Mouse (Mus musculus): ENCODE measurements at regions not wholly inside any gene's neighbourhood (a gene's known extent, or its start where the extent isn't known, plus 50 kb on each side); places are given as distances from the start of the nearest gene placed in this dataset.
A peak's percentile ranks its signal among the peaks of the same experiment; 100 is the strongest.

DNA sequence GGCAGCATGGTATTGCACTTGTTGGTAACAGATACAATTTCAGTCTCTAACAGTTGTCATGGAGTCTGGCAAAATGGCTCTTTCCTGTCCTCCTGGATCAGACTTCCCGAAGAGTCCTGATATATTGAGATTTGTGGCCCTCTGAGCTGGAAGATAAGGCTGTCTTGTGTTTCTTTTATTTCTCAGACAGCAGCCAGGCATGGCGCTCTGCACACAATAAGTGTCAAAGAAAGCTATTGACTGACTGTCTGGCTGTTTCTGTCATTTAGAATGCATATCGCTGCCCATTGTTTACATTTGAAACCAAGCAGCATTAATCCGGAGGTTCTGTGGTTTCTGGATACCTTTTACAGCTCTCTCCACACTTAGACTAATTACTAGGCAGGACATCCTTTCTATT lies 402.8 kb downstream of the Rprm start:
- no peak overlapping the region for H3K4me2 ChIP-seq (ENCODE audit: low read depth, low read length, poor library complexity, severe bottlenecking)
- no peak for DNase-seq (ENCODE audit: low spot score)

DNA sequence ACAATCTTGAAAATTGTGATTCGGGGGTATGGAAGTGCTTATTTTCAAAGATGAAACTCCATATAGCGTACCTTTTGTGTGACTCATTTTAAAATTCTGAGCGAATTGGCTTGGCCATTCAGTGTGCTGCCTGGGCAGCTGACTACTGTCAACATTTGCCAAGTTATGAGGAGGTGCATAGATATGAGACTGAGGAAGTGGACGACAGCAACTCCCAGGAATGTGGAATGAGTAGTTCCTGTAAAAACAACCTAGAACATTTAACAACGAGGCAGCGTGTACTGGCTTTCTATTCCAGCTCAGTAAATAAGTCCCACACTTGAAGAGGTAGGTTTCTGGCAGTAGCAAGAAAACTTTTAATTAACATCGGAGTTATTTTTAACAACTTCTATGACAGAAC lies 398.1 kb downstream of the Rprm start:
- no peak for ATAC-seq (ENCODE audit: low FRiP score)
- Histone ChIP-seq H3K27ac (ENCODE audit: low read depth, low read length) (no peak overlapping the region), H3K4me3 (ENCODE audit: low read depth, low read length) (no peak overlapping the region), H3K36me3 (ENCODE audit: insufficient read depth, low read length) (no peaks in the 10 kb centered on the region), H3K4me1 (ENCODE audit: insufficient read depth, low read length) (no peaks in the 10 kb centered on the region), H3K9me3 (ENCODE audit: low read length) (no peaks in the 10 kb centered on the region), H3K4me2 (ENCODE audit: low read depth, low read length, poor library complexity, severe bottlenecking) (no peak overlapping the region), H3K9ac (replicated peaks; ENCODE audit: low read length, poor library complexity, severe bottlenecking) (no peak overlapping the region), H3K27me3 (ENCODE audit: insufficient read depth, low read length) (no peaks in the 10 kb centered on the region)
- WGBS, result 90% methylated on average over 7 of the region's 7 CpGs
- DNase-seq (ENCODE audit: low spot score), result no peak
- TF ChIP-seq CTCF (IDR thresholded peaks at IDR 0.05), result no peak

More for the DNA sequence above, 402.8 kb downstream of the Rprm start:
- H3K36me3 ChIP-seq (ENCODE audit: insufficient read depth, low read length), result no peaks in the 10 kb centered on the region
- no peaks in the 10 kb centered on the region for H3K27me3 ChIP-seq (ENCODE audit: insufficient read depth, low read length)
- no peaks in the 10 kb centered on the region for H3K9me3 ChIP-seq (ENCODE audit: low read length)
- no peak for ATAC-seq (ENCODE audit: low FRiP score)
- no peak overlapping the region for H3K27ac ChIP-seq (ENCODE audit: low read depth, low read length)
- no peak for TF ChIP-seq CTCF (IDR thresholded peaks at IDR 0.05)
- 16% methylated on average over 4 of the region's 4 CpGs for WGBS
- H3K9ac ChIP-seq (replicated peaks; ENCODE audit: low read length, poor library complexity, severe bottlenecking), result no peak overlapping the region
- H3K4me3 ChIP-seq (ENCODE audit: low read depth, low read length), result no peak overlapping the region
- no peaks in the 10 kb centered on the region for H3K4me1 ChIP-seq (ENCODE audit: insufficient read depth, low read length)

GRCm38 (mm10) chr2:53689223-53689880 lies 396.0 kb downstream of the Rprm start:
- Histone ChIP-seq H3K36me3 (ENCODE audit: insufficient read depth, low read length) (no peaks in the 10 kb centered on the region), H3K4me3 (ENCODE audit: low read depth, low read length) (no peak overlapping the region), H3K4me1 (ENCODE audit: insufficient read depth, low read length) (no peaks in the 10 kb centered on the region), H3K27me3 (ENCODE audit: insufficient read depth, low read length) (no peaks in the 10 kb centered on the region), H3K27ac (ENCODE audit: low read depth, low read length) (no peak overlapping the region), H3K9ac (replicated peaks; ENCODE audit: low read length, poor library complexity, severe bottlenecking) (no peak overlapping the region), H3K4me2 (ENCODE audit: low read depth, low read length, poor library complexity, severe bottlenecking) (no peak overlapping the region), H3K9me3 (ENCODE audit: low read length) (no peaks in the 10 kb centered on the region)
- DNase-seq (ENCODE audit: low spot score) (peak; percentile 19), ATAC-seq (ENCODE audit: low FRiP score) (no peak)
- WGBS, result 17% methylated on average over 3 of the region's 3 CpGs
- peak; percentile 39 for TF ChIP-seq CTCF (IDR thresholded peaks at IDR 0.05)

DNA sequence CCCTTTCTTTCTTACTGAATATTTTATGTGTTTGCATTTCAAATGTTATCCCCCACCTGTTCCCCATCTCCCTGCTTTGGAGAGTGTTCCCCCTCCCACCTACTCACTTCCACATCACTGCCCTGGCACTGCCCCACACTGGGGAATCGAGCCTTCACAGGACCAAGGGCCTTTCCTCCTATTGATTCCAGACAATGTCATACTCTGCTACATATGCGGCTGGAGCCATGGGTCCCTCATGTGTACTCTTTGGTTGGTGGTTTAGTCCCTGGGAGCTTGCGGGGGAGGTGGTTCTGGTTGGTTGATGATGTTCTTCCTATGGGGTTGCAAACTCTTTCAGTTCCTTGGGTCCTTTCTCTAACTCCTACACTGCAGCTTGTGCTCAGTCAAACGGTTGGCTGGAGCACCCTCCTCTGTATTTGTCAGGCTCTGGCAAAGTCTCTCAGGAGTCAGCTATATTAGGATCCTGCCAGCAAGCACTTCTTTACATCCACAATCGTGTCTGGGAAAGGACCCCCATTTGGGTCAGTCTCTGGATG lies 393.7 kb downstream of the Rprm start:
- DNase-seq (ENCODE audit: low spot score) (no peak), ATAC-seq (ENCODE audit: low FRiP score) (no peak)
- Histone ChIP-seq H3K4me3 (ENCODE audit: low read depth, low read length) (no peak overlapping the region), H3K36me3 (ENCODE audit: insufficient read depth, low read length) (no peaks in the 10 kb centered on the region), H3K9me3 (ENCODE audit: low read length) (no peaks in the 10 kb centered on the region), H3K9ac (replicated peaks; ENCODE audit: low read length, poor library complexity, severe bottlenecking) (no peak overlapping the region), H3K27ac (ENCODE audit: low read depth, low read length) (no peak overlapping the region), H3K4me1 (ENCODE audit: insufficient read depth, low read length) (no peaks in the 10 kb centered on the region), H3K4me2 (ENCODE audit: low read depth, low read length, poor library complexity, severe bottlenecking) (no peak overlapping the region), H3K27me3 (ENCODE audit: insufficient read depth, low read length) (no peaks in the 10 kb centered on the region)
- 66% methylated on average over 5 of the region's 5 CpGs for WGBS
- no peak for TF ChIP-seq CTCF (IDR thresholded peaks at IDR 0.05)

GRCm38 (mm10) chr2:53711213-53711612 lies 374.1 kb downstream of the Rprm start:
- Histone ChIP-seq H3K27me3 (ENCODE audit: insufficient read depth, low read length) (no peaks in the 10 kb centered on the region), H3K36me3 (ENCODE audit: insufficient read depth, low read length) (no peaks in the 10 kb centered on the region), H3K4me1 (ENCODE audit: insufficient read depth, low read length) (no peaks in the 10 kb centered on the region), H3K9me3 (ENCODE audit: low read length) (no peaks in the 10 kb centered on the region), H3K9ac (replicated peaks; ENCODE audit: low read length, poor library complexity, severe bottlenecking) (no peak overlapping the region), H3K27ac (ENCODE audit: low read depth, low read length) (no peak overlapping the region), H3K4me3 (ENCODE audit: low read depth, low read length) (no peak overlapping the region), H3K4me2 (ENCODE audit: low read depth, low read length, poor library complexity, severe bottlenecking) (no peak overlapping the region)
- WGBS, result 64% methylated on average over 3 of the region's 3 CpGs
- no peak for TF ChIP-seq CTCF (IDR thresholded peaks at IDR 0.05)
- peak; percentile 83 for DNase-seq (ENCODE audit: low spot score)
- no peak; the same call in 1 of the 2 replicates for ATAC-seq (ENCODE audit: low FRiP score)

DNA sequence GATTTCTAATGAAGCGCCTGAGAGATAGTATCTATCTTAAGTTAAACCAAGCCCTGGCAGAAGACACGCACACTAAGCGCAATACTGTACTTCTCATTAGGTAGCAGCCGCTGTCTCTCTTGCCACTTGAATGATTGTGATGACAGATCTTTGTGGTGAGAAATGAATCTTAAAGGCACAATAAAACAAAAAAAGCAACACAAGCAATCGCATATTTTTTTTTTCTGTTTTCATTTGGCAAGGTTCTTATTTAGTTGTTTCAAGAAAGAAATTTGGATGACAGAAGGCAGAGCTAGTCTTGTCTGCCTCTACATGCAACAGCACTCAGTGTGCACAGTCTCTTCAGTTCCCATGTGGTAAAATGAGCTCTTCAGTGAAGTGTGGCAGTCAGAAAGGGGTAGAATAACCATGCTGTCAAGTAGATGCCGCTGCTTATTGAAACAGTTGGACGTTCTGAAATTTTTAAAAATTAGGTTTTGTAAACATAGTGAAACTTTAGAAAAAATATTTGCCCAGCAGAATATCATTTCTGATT lies 372.2 kb downstream of the Rprm start:
- Histone ChIP-seq H3K27me3 (ENCODE audit: insufficient read depth, low read length) (no peaks in the 10 kb centered on the region), H3K9ac (replicated peaks; ENCODE audit: low read length, poor library complexity, severe bottlenecking) (no peak overlapping the region), H3K4me3 (ENCODE audit: low read depth, low read length) (no peak overlapping the region), H3K27ac (ENCODE audit: low read depth, low read length) (no peak overlapping the region), H3K36me3 (ENCODE audit: insufficient read depth, low read length) (no peaks in the 10 kb centered on the region), H3K9me3 (ENCODE audit: low read length) (no peaks in the 10 kb centered on the region), H3K4me1 (ENCODE audit: insufficient read depth, low read length) (no peaks in the 10 kb centered on the region), H3K4me2 (ENCODE audit: low read depth, low read length, poor library complexity, severe bottlenecking) (no peak overlapping the region)
- TF ChIP-seq CTCF (IDR thresholded peaks at IDR 0.05), result no peak
- no peak for DNase-seq (ENCODE audit: low spot score)
- ATAC-seq (ENCODE audit: low FRiP score), result no peak
- 85% methylated on average over 7 of the region's 7 CpGs for WGBS
